Mouse (Mus musculus): ENCODE measurements at regions not wholly inside any gene's neighbourhood (a gene's known extent, or its start where the extent isn't known, plus 50 kb on each side); places are given as distances from the start of the nearest gene placed in this dataset.

GRCm38 (mm10) chr12:16379415-16379814 is 231.4 kb downstream of the Lpin1 start:
- TF ChIP-seq CTCF (IDR thresholded peaks at IDR 0.05; ENCODE audit: control insufficient read depth, insufficient read depth, low read length) (no peak), POLR2A (IDR thresholded peaks at IDR 0.05; ENCODE audit: borderline replicate concordance, control insufficient read depth, low read depth, low read length) (no peak)
